Mouse (Mus musculus) lung, adult 2 months (tissue): Measurements from ENCODE around the gene Oas1f. TPM values are rescaled to one million over a fixed set of nuclear protein-coding genes. Genes with fewer than 3 reads are reported as not detected.
"Not testable (repeated sequence)": the region's sequence is repeated elsewhere in the genome, so short reads cannot be mapped to it uniquely, and the experiment has no call there.

ENCODE experiments used
- DNase-seq: peaks from one replicate; pipeline ENCODE4 v3.0.0; 2022
- H3K4me1 ChIP-seq: fragments of 200-500 bp; 2 replicates; pipeline ENCODE4 v1.6.1; 2011; ENCODE audit warnings: low read length; ENCODE audit not compliant: control insufficient read depth, insufficient read depth
- H3K4me3 ChIP-seq: fragments of 200-500 bp; replicated peaks from 2 replicates; pipeline ENCODE3; 2011; ENCODE audit warnings: low read depth, mild to moderate bottlenecking, control low read depth, low read length; ENCODE audit errors: extremely low read depth
- CTCF ChIP-seq: fragments of 200-500 bp; IDR thresholded peaks from 2 replicates; pipeline ENCODE4 v1.5.1; 2011; ENCODE audit warnings: mild to moderate bottlenecking, low read length, control low read depth; ENCODE audit not compliant: insufficient read depth
- POLR2A ChIP-seq: fragments of 200-500 bp; IDR thresholded peaks from 2 replicates; pipeline ENCODE4 v1.6.1; 2011; ENCODE audit warnings: low read depth, mild to moderate bottlenecking, control low read depth, low read length, borderline replicate concordance; ENCODE audit errors: extremely low read depth
- WGBS: fragments of 180-500 bp; shearing (Covaris S2); methylation state at CpG from one replicate; pipeline ENCODE4 v1.1.7; 2018; 5-methylcytosine and 5-hydroxymethylcytosine counted together
- polyA plus RNA-seq: library from polyadenylated mRNA; depleted of rRNA; stranded (reverse); fragments of >200 nt; gene quantifications from 2 replicates; pipeline ENCODE4 v1.2.3, GENCODE M21; 2012

Oas1f gene
- polyA plus RNA-seq, 1 experiment: not detected

DNA sequence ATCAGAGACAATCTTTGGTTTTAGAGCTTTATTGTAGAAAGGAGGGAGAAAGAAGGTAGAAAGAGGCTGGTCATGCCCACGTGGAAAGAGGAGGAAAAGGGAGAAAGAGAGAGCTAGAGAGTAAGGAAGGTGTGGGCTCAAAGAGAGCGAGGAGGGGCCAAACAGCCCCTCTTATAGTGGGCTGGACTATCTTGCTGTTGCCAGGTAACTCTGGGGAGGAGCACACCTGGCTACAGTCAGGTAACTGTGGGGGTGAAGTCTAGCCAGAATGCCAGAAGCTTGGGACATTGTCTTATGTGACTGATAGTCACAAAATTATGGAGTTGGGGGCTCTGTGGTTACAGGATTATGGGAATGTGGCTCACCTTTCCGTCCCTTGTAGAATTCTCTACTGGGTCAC lies 22.9 kb downstream of the Oas1f start:
- no peak overlapping the region for H3K4me3 ChIP-seq

DNA sequence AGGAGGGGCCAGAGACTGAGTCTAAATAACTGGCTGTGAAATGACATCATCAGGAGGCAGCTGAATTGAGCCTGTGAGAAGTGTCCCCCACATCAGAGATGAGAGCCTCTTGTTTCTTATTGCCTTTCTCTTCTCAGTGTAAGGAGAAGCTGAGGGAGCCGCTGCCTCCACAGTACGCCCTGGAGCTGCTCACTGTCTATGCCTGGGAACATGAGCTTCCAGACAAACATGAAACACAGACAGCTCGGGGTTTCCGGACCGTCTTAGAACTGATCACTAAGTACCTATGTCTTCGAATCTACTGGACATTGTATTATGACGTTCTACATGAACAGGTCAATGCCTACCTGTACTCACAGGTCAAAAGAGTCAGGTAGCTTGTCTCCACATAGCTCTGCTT lies 23.6 kb downstream of the Oas1f start:
- no peak for TF ChIP-seq CTCF
- no peak for TF ChIP-seq POLR2A

More for the DNA sequence above, 22.9 kb downstream of the Oas1f start:
- no peak for DNase-seq
- TF ChIP-seq POLR2A (no peak), CTCF (no peak)
- H3K4me1 ChIP-seq: no peaks in the 10 kb centered on the region
- WGBS: 66% methylated on average over 3 of the region's 3 CpGs

DNA sequence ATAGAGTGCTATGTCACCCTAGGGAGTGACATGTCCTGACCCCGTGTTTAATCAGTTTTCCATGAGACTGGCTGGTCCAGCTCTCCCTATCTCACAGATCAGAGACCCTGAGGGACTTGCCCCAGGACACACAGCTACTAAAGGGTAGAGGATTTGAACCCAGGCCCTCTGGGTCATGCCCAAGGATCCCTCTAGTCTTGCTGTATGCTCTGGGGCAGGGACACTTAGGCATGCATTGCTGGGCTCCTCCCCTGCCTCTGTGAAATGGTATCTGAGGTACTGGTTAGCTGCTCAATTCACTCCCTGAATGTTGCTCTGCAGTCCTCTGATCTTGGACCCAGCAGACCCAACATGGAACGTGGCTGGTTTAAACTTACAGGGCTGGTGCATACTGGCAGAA lies 24.3 kb downstream of the Oas1f start:
- no peak for DNase-seq
- WGBS: 47% methylated on average over 2 of the region's 2 CpGs
- no peak for TF ChIP-seq POLR2A
- Histone ChIP-seq H3K4me3 (no peak overlapping the region), H3K4me1 (no peaks in the 10 kb centered on the region)

More for the DNA sequence above, 23.6 kb downstream of the Oas1f start:
- Histone ChIP-seq H3K4me1 (no peaks in the 10 kb centered on the region), H3K4me3 (no peak overlapping the region)
- WGBS: 70% methylated on average over 7 of the region's 7 CpGs
- no peak for DNase-seq

DNA sequence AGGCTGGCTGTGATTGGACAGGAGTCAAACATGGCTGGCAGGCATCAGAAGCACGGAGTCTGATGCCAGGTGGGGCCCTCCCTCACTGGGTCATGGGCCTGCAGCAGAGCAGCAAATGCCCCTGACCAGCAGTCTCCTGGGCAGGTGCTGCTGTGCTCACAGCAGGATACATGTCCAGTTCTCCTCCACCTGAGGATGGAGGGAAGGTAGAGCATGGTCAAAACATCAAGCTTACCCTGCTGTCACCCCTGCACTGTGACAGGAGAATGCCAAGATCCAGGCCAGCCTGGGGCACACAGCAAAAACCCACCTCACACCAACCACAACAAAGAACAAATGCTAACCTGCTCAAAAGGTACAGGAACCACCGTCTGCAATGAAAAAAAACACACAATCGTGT lies 29.7 kb downstream of the Oas1f start:
- 50% methylated on average over 2 of the region's 3 CpGs for WGBS
- H3K4me3 ChIP-seq, H3K4me1 ChIP-seq, DNase-seq: not testable (repeated sequence)

DNA sequence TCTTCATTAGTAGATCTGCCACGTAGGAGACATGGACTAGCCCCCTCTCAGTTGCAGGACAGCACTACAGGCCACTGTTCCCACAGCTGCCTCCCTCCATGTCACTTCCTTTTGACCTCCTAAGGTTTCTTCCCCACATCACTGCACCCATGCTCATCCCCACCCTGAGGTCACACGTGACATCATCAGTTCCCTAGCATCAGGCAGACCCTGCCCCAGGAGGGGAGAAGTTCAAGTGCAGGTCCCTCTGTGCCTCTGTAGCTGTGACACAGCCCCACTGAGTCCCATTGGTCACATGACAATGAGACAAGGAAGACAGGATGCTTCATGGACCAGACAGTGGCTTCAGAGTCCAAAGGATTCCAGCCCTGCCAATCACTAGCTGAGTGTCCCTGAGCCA lies 30.2 kb downstream of the Oas1f start:
- not testable (repeated sequence) for H3K4me3 ChIP-seq, H3K4me1 ChIP-seq, DNase-seq
- 79% methylated on average over 2 of the region's 2 CpGs for WGBS

DNA sequence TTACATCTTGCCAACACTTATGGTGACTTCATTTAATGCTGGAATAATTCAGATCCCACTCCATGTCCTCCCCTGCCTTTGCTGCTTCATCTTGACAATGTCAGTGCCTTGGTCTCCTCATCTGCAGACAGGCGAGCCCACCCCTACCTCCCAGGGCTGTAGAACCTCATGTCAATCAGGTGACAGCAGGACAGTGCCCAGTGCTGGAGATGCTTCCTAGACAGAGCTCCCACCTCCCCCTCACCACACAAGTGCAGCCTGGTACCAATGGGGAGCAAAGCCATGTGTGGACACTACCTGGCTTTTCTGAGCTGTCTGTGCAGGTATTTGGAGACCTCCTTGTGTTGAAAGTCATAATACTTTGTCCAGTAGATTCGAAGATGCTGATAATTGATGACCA lies 31.6 kb downstream of the Oas1f start:
- WGBS: 56% methylated on average over 2 of the region's 2 CpGs
- H3K4me3 ChIP-seq, DNase-seq: not testable (repeated sequence)

DNA sequence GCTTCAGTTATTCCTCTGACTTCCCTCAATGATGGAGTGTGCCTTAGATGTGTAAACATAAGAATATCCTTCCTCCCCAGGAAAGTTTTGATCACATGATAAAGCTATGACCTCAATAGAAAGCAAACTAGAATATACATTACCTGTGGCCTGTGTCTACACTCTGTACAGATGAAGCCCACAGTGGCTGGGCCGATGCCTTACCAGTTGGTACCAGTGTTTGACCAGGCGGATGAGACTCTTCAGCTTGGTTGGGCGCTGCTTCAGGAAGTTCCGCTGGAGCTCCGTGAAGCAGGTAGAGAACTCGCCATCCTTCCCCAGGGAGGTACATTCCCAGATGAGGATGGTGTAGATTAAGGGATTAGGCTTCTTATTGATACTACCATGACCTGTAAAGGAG lies 34.5 kb downstream of the Oas1f start:
- H3K4me3 ChIP-seq, DNase-seq, H3K4me1 ChIP-seq: not testable (repeated sequence)
- WGBS: 87% methylated on average over 6 of the region's 6 CpGs

More for the DNA sequence above, 31.6 kb downstream of the Oas1f start:
- not testable (repeated sequence) for H3K4me1 ChIP-seq

DNA sequence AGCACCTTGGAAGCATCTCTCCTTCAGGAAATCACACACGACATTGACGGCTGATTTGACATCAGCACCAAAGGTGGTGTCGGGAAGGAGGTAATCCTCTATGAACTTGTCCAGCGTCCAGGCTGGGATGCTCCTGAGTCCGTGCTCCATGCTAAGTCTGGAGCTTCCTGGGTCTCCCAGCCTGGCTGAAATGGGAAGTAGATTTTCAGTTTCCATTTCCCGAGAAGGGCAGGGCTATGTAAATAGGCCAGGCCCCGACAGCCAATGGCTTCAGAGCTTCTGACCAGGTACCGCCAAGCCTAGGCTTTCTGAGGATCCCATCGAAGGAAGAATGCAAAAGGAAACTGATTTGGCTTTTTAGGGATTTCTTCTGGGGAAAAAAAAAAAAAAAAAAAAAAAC lies 40.2 kb downstream of the Oas1f start, which contains the start of gene Oas1g:
TSS of gene Oas1g (minus strand) at position 201 of the 400 bp plus-strand sequence.
- H3K4me3 ChIP-seq, H3K4me1 ChIP-seq, DNase-seq: not testable (repeated sequence)
- 14% methylated on average over 6 of the region's 9 CpGs for WGBS

DNA sequence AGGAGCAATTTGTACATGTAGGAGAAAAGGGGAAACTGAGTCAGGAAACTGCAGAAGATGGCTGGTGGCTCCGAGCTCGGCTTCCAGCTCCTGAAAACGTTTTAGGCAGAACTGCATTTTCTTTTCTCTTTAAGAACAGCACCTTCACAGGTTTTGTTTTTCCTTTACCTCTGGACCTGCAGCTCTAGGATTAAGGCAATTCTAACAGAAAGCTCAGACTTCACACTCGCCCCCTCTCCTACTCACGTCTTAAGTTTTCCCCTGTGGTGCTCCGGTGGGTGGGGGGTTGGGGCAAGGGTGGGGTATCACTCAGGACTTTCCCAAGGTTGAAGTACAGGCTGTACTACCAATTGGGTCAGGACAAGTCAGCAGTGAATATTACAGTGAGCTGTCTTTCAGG lies 40.7 kb downstream of the Oas1f start:
- TF ChIP-seq POLR2A (no peak), CTCF (no peak)
- 39% methylated on average over 6 of the region's 6 CpGs for WGBS
- H3K4me3 ChIP-seq: no peak overlapping the region
- H3K4me1 ChIP-seq: no peaks in the 10 kb centered on the region
- no peak for DNase-seq

DNA sequence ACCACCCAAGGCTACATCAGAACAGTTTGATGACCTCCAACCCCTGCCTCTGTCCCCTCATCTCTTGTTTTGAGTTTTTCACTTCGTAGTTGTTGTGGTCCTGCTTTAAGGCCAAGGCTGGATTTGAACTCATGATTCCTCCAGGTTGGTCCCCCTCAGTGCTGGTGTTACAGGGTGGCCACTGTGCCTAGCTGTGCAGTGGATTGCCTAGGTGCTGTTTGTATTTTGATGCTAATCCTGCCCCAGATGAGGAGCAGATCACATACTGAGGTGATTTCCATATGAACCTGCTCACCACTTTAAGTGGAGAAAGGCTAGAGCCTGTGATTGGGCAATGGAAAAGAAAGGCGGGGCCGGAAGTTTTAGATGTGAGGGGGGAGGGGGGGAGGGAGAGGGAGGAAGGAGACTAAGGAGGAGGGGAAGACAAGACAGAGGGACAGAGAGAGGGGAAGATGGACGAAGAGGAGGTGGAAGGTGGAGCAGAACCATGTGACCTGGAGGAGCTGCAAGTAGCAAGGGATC lies 41.2 kb downstream of the Oas1f start:
- not testable (repeated sequence) for H3K4me3 ChIP-seq, DNase-seq, H3K4me1 ChIP-seq
- WGBS: 27% methylated on average over 4 of the region's 4 CpGs

DNA sequence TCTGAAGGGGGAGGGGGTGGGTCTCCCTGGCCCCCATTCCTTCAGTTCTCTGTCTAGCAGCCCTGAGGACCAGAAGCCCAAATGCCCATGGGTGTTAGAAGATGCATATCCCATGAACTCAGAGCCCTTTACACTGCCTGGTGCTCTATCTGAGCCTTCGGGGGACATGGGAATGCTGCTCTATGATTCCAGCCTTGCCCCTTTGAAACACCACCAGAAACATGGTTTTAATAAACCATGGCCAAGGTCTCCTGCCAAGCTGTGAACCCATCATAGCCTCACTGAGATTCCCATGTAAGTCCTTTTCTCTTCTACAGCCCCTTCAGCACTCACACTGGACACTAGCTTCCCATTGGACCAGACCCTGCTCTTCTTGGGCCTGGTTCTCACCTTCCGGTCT lies 42.9 kb downstream of the Oas1f start:
- no peak for DNase-seq
- Histone ChIP-seq H3K4me1 (no peaks in the 10 kb centered on the region), H3K4me3 (no peak overlapping the region)
- WGBS: 85% methylated on average over 2 of the region's 2 CpGs
- TF ChIP-seq CTCF (no peak), POLR2A (no peak)

DNA sequence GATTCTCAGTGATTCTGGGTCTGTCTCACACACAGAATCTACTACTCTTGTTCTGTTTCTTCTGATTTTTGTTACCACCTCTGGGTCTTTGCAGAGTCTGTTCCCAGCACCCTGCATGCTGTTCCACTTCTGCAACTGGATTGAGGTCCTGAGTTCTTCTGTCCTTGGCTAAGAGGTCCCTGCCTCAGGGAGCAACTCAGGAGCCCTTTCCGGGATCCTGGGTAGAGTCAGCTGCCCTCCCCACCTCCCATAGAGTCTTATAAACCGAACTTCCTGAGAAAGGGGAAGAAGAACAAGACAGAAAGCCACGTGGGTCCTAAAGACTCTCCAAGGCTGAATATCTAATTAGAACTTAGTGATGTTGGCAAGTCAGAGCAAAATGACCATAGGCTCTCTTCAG lies 43.8 kb downstream of the Oas1f start:
- no peaks in the 10 kb centered on the region for H3K4me1 ChIP-seq
- H3K4me3 ChIP-seq: no peak overlapping the region
- WGBS: 35% methylated on average over 3 of the region's 3 CpGs
- no peak for TF ChIP-seq POLR2A
- no peak for TF ChIP-seq CTCF
- no peak for DNase-seq

DNA sequence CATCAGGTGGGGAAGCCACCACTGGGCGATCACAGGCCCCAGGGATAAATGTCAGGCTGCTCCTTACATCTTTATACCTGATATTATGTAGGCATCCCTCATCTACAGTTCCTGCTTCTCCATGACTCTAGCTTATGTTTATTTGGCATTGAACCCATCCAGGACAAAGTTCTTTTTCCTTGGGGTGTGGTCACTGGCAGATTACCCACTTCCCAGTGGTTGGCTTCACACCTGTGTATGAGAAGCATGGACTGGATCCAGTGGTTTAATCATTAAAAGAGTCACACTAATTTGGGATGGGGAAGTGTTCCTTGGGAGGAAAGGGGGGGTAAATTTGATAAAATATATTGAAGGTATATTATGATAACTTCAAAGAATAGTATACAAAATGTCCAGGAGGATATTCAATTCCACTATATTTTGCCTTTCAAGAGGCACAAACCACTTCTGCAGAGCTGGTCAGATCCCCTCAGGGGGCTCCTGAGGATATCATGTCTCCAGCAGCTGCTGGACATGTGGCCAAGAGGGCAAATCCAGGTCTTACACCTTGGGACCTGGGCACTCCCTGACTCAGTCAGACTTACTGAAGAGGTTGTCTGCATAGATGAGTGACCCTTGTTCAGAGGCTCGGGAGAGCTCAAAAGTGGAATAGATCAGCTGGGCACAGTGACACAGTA lies 44.5 kb downstream of the Oas1f start:
- WGBS: 70% methylated on average over 2 of the region's 2 CpGs
- H3K4me1 ChIP-seq, H3K4me3 ChIP-seq, DNase-seq: not testable (repeated sequence)
